Mouse (Mus musculus) stomach, embryonic 16.5 days (tissue): ENCODE data around the gene Elane. TPM values are rescaled to one million over a fixed set of nuclear protein-coding genes. Genes with fewer than 3 reads are reported as not detected.

Experiments
- ATAC-seq: fragments of 200-750 bp; cut with Nextera tagmentation; 2 replicates; pipeline ENCODE4 v1.8.0; 2017; ENCODE audit warnings: moderate number of reproducible peaks, moderate TSS enrichment; ENCODE audit not compliant: insufficient read depth, low FRiP score
- H3K27ac ChIP-seq: fragments of 300-500 bp; sonication (generic); 2 replicates; pipeline ENCODE4 v1.5.1; 2014; ENCODE audit warnings: low read length
- H3K27me3 ChIP-seq: fragments of 300-500 bp; sonication (generic); 2 replicates; pipeline ENCODE4 v1.6.1; 2014; ENCODE audit warnings: low read length, control low read depth, mixed read lengths; ENCODE audit not compliant: control insufficient read depth, insufficient read depth
- H3K36me3 ChIP-seq: fragments of 300-500 bp; sonication (generic); 2 replicates; pipeline ENCODE4 v1.6.1; 2014; ENCODE audit warnings: low read length; ENCODE audit not compliant: control insufficient read depth, insufficient read depth
- H3K4me1 ChIP-seq: fragments of 300-500 bp; sonication (generic); 2 replicates; pipeline ENCODE4 v1.6.1; 2014; ENCODE audit warnings: low read length, control low read depth, mixed read lengths; ENCODE audit not compliant: control insufficient read depth, insufficient read depth
- H3K4me2 ChIP-seq: fragments of 300-500 bp; sonication (generic); 2 replicates; pipeline ENCODE4 v1.6.1; 2014; ENCODE audit warnings: low read depth, low read length, mixed read lengths
- H3K4me3 ChIP-seq: fragments of 300-500 bp; sonication (generic); replicated peaks from 2 replicates; pipeline ENCODE4 v1.5.1; 2014; ENCODE audit warnings: mild to moderate bottlenecking, low read length
- H3K9ac ChIP-seq: fragments of 300-500 bp; sonication (generic); 2 replicates; pipeline ENCODE4 v1.6.1; 2014; ENCODE audit warnings: low read length
- H3K9me3 ChIP-seq: fragments of 300-500 bp; sonication (generic); replicated peaks from 2 replicates; pipeline ENCODE4 v1.6.1; 2016; ENCODE audit warnings: low read length, control low read depth; ENCODE audit not compliant: control insufficient read depth
- WGBS: fragments of 180-500 bp; shearing (Covaris S2); extraction: QIAGEN DNeasy Blood & Tissue Kit; methylation state at CpG from one replicate; pipeline ENCODE4 v1.1.7; 2014; 5-methylcytosine and 5-hydroxymethylcytosine counted together
- microRNA-seq: library from miRNA; unstranded; fragments of <30 nt; microRNA quantifications from one replicate; pipeline ENCODE4, GENCODE M21; 2016
- polyA plus RNA-seq: library from polyadenylated mRNA; unstranded; fragments of >200 nt; fragmentation: Nextera tagmentation; extraction: Ambion mirVana; gene quantifications from 2 replicates; pipeline ENCODE4 v1.2.1, GENCODE M21; 2015

Gene Elane
- polyA plus RNA-seq, 1 experiment from 2014 or later: 9.8 TPM

- no peaks in the 10 kb centered on the region for H3K9me3 ChIP-seq
- peak; percentile 54 for ATAC-seq
- peaks cover 55% of the 10 kb centered on the region for H3K4me1 ChIP-seq
- H3K27ac ChIP-seq: peak overlapping the region; percentile 53
- 0 out of 2 replicates have a peak overlapping the region, but pooled peaks have one; percentile 0 for H3K9ac ChIP-seq
- H3K36me3 ChIP-seq: peaks cover 3% of the 10 kb centered on the region; the same call in 1 of the 2 replicates
- H3K4me2 ChIP-seq: 0 out of 2 replicates have a peak overlapping the region, but pooled peaks have one; percentile 0
- WGBS: 51% methylated on average over 27 of the region's 27 CpGs
- no peak overlapping the region for H3K4me3 ChIP-seq
- no peaks in the 10 kb centered on the region for H3K27me3 ChIP-seq
Measured at GRCm38 (mm10) chr10:79936911-79937441, 50.9 kb downstream of the Elane start.

Small RNA genes lying within 50 kb of the gene (microRNA-seq; reads per million reads assigned to microRNA genes)
- not detected for gene Mir6910

Other genes with a start within 250 kb of the Elane start
- 3.0 and 3.2 TPM in 2 replicates for gene Shc2, start 248.3 kb upstream of the Elane start, polyA plus RNA-seq
- not detected in 2 replicates for gene Odf3l2, start 240.5 kb upstream of the Elane start, polyA plus RNA-seq
- gene Madcam1, start 221.7 kb upstream of the Elane start, polyA plus RNA-seq: 33.7 and 41.9 TPM in 2 replicates
- gene Tpgs1, start 216.9 kb upstream of the Elane start, polyA plus RNA-seq: 47.4 and 53.2 TPM in 2 replicates
- 84.6 and 86.3 TPM in 2 replicates for gene Cdc34, start 204.1 kb upstream of the Elane start, polyA plus RNA-seq
- gene Gzmm, start 197.2 kb upstream of the Elane start, polyA plus RNA-seq: 0.31 and 0.44 TPM in 2 replicates
- 983 and 1,041 TPM in 2 replicates for gene Bsg, start 181.8 kb upstream of the Elane start, polyA plus RNA-seq
- gene Hcn2, start 169.6 kb upstream of the Elane start, polyA plus RNA-seq: not detected in 2 replicates
- gene Polrmt, start 139.7 kb upstream of the Elane start, polyA plus RNA-seq: 33.3 and 40.9 TPM in 2 replicates
- gene Fgf22, start 131.2 kb upstream of the Elane start, polyA plus RNA-seq: 0.37 and 0.50 TPM in 2 replicates
- 29.9 and 34.8 TPM in 2 replicates for gene Rnf126, start 119.3 kb upstream of the Elane start, polyA plus RNA-seq
- 18.1 and 23.1 TPM in 2 replicates for gene Fstl3, start 109.0 kb upstream of the Elane start, polyA plus RNA-seq
- 0.55 and 0.72 TPM in 2 replicates for gene Prss57, start 95.3 kb upstream of the Elane start, polyA plus RNA-seq
- gene Palm, start 92.7 kb upstream of the Elane start, polyA plus RNA-seq: 56.8 and 58.0 TPM in 2 replicates
- 50.6 and 62.3 TPM in 2 replicates for gene Misp, start 65.3 kb upstream of the Elane start, polyA plus RNA-seq
- 268 and 308 TPM in 2 replicates for gene Ptbp1, start 31.8 kb upstream of the Elane start, polyA plus RNA-seq
- gene Prtn3, start 11.8 kb upstream of the Elane start, polyA plus RNA-seq: 4.1 and 7.2 TPM in 2 replicates
- 28.7 and 29.1 TPM in 2 replicates for gene Plppr3, start 11.6 kb upstream of the Elane start, polyA plus RNA-seq
- gene Cfd, start 4.6 kb downstream of the Elane start, polyA plus RNA-seq: not detected in 2 replicates
- gene Med16, start 22.7 kb downstream of the Elane start, polyA plus RNA-seq: 39.6 and 42.3 TPM in 2 replicates
- 4.1 TPM in 1 of 2 replicates, not detected in the other for gene Gm26602, start 24.6 kb downstream of the Elane start, polyA plus RNA-seq
- gene Kiss1r, start 30.7 kb downstream of the Elane start, polyA plus RNA-seq: 0.89 and 0.97 TPM in 2 replicates
- gene R3hdm4, start 35.0 kb downstream of the Elane start, polyA plus RNA-seq: 160 and 176 TPM in 2 replicates
- gene Arid3a, start 40.8 kb downstream of the Elane start, polyA plus RNA-seq: 4.9 and 5.2 TPM in 2 replicates
- 76.7 and 86.9 TPM in 2 replicates for gene Wdr18, start 73.9 kb downstream of the Elane start, polyA plus RNA-seq
- 0.21 and 0.45 TPM in 2 replicates for gene Grin3b, start 84.5 kb downstream of the Elane start, polyA plus RNA-seq
- gene Tmem259, start 98.1 kb downstream of the Elane start, polyA plus RNA-seq: 5.6 TPM in 2 replicates
- 333 and 334 TPM in 2 replicates for gene Cnn2, start 102.3 kb downstream of the Elane start, polyA plus RNA-seq
- gene Abca7, start 110.2 kb downstream of the Elane start, polyA plus RNA-seq: 6.3 and 7.4 TPM in 2 replicates
- gene Arhgap45, start 130.4 kb downstream of the Elane start, polyA plus RNA-seq: 7.8 and 9.7 TPM in 2 replicates
- 174 and 180 TPM in 2 replicates for gene Polr2e, start 153.5 kb downstream of the Elane start, polyA plus RNA-seq
- 445 and 507 TPM in 2 replicates for gene Gpx4, start 160.9 kb downstream of the Elane start, polyA plus RNA-seq
- 17.2 and 19.0 TPM in 2 replicates for gene Sbno2, start 219.3 kb downstream of the Elane start, polyA plus RNA-seq
- gene Stk11, start 229.6 kb downstream of the Elane start, polyA plus RNA-seq: 14.5 and 14.8 TPM in 2 replicates